Mouse (Mus musculus) brain, embryonic 18.5 days (tissue): ENCODE results near the gene Rpl31.
A peak's percentile ranks its signal among the peaks of the same experiment; 100 is the strongest.

Source experiments
- DNase-seq: peaks from one replicate; pipeline ENCODE4 v3.0.0-alpha.2; 2012; ENCODE audit warnings: low read depth, low spot score

The Rpl31 gene

GRCm38 (mm10) chr1:39367601-39368266, at the start of gene Rpl31:
TSS of gene Rpl31 (plus strand) at chr1:39367842.
- peak; percentile 93 for DNase-seq

- DNase-seq, result no peak
Observed at GRCm38 (mm10) chr1:39317935-39318334, 49.7 kb upstream of the Rpl31 start.

- DNase-seq, result no peak
Observed at GRCm38 (mm10) chr1:39318870-39319269, 48.8 kb upstream of the Rpl31 start.

GRCm38 (mm10) chr1:39321954-39322353, 45.7 kb upstream of the Rpl31 start:
- DNase-seq, result no peak

GRCm38 (mm10) chr1:39325228-39325627, 42.4 kb upstream of the Rpl31 start:
- no peak for DNase-seq

GRCm38 (mm10) chr1:39327546-39327945, 40.1 kb upstream of the Rpl31 start:
- DNase-seq, result no peak

- DNase-seq, result no peak
Observed at GRCm38 (mm10) chr1:39330857-39331594, 36.6 kb upstream of the Rpl31 start.

- DNase-seq, result no peak
Observed at GRCm38 (mm10) chr1:39332456-39332855, 35.2 kb upstream of the Rpl31 start.

- DNase-seq, result no peak
Observed at GRCm38 (mm10) chr1:39335561-39336196, 32.0 kb upstream of the Rpl31 start.

GRCm38 (mm10) chr1:39336788-39337187, 30.9 kb upstream of the Rpl31 start:
- peak; percentile 12 for DNase-seq

- no peak for DNase-seq
Observed at GRCm38 (mm10) chr1:39338831-39339230, 28.8 kb upstream of the Rpl31 start.

GRCm38 (mm10) chr1:39339455-39339854, 28.2 kb upstream of the Rpl31 start:
- DNase-seq, result no peak

GRCm38 (mm10) chr1:39340156-39340555, 27.5 kb upstream of the Rpl31 start:
- DNase-seq, result no peak

GRCm38 (mm10) chr1:39340647-39341046, 27.0 kb upstream of the Rpl31 start:
- no peak for DNase-seq

GRCm38 (mm10) chr1:39341807-39342206, 25.8 kb upstream of the Rpl31 start:
- no peak for DNase-seq

GRCm38 (mm10) chr1:39343242-39343641, 24.4 kb upstream of the Rpl31 start:
- no peak for DNase-seq

GRCm38 (mm10) chr1:39344981-39345600, 22.6 kb upstream of the Rpl31 start:
- DNase-seq, result no peak

GRCm38 (mm10) chr1:39349001-39349400, 18.6 kb upstream of the Rpl31 start:
- DNase-seq, result no peak

- DNase-seq, result no peak
Observed at GRCm38 (mm10) chr1:39349427-39349826, 18.2 kb upstream of the Rpl31 start.

- no peak for DNase-seq
Observed at GRCm38 (mm10) chr1:39361754-39362514, 5.7 kb upstream of the Rpl31 start.

- no peak for DNase-seq
Observed at GRCm38 (mm10) chr1:39362515-39362893, 5.1 kb upstream of the Rpl31 start.

GRCm38 (mm10) chr1:39365562-39365961, 2.1 kb upstream of the Rpl31 start:
- no peak for DNase-seq
